Mouse (Mus musculus) macrophage (primary cell): ENCODE data around the gene Gm37240. TPM values are rescaled to one million over a fixed set of nuclear protein-coding genes. Genes with fewer than 3 reads are reported as not detected.

Experiments used
- H3K27ac ChIP-seq: fragments of 350-480 bp; formaldehyde crosslinking; 2 replicates; pipeline ENCODE4 v1.9.0; 2021
- H3K36me3 ChIP-seq: fragments of 350-480 bp; formaldehyde crosslinking; 2 replicates; pipeline ENCODE4 v1.9.0; 2021; ENCODE audit errors: inconsistent target
- H3K4me3 ChIP-seq: fragments of 350-480 bp; formaldehyde crosslinking; 2 replicates; pipeline ENCODE4 v1.9.0; 2021; ENCODE audit errors: inconsistent target
- H3K79me2 ChIP-seq: fragments of 350-480 bp; formaldehyde crosslinking; 2 replicates; pipeline ENCODE4 v1.9.0; 2021; ENCODE audit errors: inconsistent target
- WGBS: methylation state at CpG from one replicate; pipeline ENCODE4 v1.1.7; 2026; ENCODE audit warnings: inconsistent platforms; ENCODE audit not compliant: missing documents; 5-methylcytosine and 5-hydroxymethylcytosine counted together
- polyA plus RNA-seq: library from polyadenylated mRNA; stranded (reverse); fragments of 250-400 nt; gene quantifications from 3 replicates; pipeline ENCODE4 v1.2.4, GENCODE M21; 2018; ENCODE audit warnings: inconsistent platforms

Gm37240 gene
- polyA plus RNA-seq, 1 experiment from 2014 or later = not detected

GRCm38 (mm10) chr3:85649176-85649575 is 238.1 kb downstream of the Gm37240 start:
- no peak overlapping the region for H3K4me3 ChIP-seq
- no peak overlapping the region for H3K27ac ChIP-seq
- H3K36me3 ChIP-seq = no peaks in the 10 kb centered on the region; the same call in 1 of the 2 replicates
- no peaks in the 10 kb centered on the region for H3K79me2 ChIP-seq
- 100% methylated on average over 4 of the region's 4 CpGs for WGBS

GRCm38 (mm10) chr3:85645517-85646004 is 241.8 kb downstream of the Gm37240 start:
- no peak overlapping the region for H3K27ac ChIP-seq
- no peak overlapping the region for H3K4me3 ChIP-seq
- WGBS = 95% methylated on average over 6 of the region's 7 CpGs
- H3K79me2 ChIP-seq = no peaks in the 10 kb centered on the region
- no peaks in the 10 kb centered on the region for H3K36me3 ChIP-seq

DNA sequence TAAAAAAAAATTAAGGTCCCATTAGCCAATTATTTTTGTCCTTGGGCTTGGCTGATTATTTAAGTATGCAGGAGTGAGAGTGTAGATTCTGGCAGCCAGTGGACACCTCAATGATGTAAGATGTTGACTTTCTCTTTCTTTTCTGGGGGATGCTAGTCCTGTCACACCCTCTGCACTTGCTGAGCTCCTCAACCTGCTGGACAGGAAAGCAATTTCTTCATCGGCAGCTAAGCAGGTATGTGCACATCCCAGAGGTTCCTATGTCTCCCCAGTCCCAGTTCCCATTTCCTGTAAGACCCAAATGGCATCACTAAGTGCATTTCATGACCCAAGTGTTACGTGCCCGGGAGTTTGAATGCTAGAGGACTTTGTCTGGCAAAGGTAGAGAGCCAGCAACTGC is 242.5 kb downstream of the Gm37240 start:
- Histone ChIP-seq H3K36me3 (no peaks in the 10 kb centered on the region), H3K27ac (no peak overlapping the region), H3K79me2 (no peaks in the 10 kb centered on the region), H3K4me3 (no peak overlapping the region)
- 90% methylated on average over 2 of the region's 3 CpGs for WGBS

DNA sequence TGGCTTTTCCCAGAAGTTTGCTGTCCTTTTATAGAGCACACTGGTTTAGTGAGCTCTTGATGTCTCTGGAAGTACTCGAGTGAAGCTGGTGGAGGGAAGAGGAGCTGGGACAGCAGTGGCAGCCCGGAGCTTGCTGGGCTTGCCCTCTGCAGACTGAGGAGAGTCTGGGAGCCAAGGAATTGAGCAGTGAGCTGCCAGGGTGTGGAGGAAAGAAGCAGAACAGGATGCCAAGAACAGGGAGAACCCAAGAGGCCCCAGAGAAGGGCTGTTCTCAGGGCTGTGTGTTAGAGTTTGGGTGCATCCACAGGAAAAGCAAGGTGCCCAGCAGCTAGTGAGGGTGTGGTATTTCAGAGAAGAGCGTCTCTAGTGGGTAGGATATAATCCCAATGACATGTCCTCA is 245.6 kb downstream of the Gm37240 start:
- Histone ChIP-seq H3K27ac (no peak overlapping the region), H3K36me3 (no peaks in the 10 kb centered on the region; the same call in 1 of the 2 replicates), H3K4me3 (no peak overlapping the region), H3K79me2 (no peaks in the 10 kb centered on the region)
- WGBS = 82% methylated on average over 3 of the region's 3 CpGs

DNA sequence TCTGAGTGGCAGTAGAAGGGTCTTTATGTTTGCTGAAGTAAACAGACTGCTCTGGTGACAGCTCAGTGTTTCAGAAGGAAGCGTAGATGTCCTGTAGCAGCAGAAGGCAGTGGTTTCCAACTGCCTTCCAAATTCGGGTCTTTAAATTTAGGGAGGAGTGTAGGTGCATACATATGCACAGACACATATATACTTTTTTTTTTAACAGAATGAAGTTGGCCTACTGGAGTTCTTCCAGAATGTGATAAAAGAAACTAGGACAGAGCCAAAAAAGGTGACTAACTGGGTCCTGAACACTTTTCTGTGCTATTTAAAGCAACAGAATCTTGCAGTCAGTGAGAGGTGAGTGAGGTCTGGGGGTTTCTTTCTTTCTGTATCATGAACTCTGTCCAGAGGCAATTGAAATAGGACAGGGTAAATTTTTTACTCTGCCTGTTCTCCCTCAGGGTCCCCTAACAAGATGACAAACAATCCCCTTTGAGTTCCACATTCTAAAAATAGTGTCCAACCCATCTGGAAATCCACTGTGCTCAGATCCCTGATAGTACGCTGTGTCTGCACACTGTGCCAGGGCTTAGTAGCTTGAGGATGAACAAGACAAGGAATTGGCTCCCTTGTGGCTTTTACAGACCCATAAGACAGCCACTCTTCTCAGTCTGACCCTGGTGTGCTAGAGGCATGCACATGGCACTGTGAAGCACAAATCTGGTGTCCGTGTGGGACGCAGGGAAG is 250.4 kb downstream of the Gm37240 start:
- H3K36me3 ChIP-seq = no peaks in the 10 kb centered on the region; the same call in 1 of the 2 replicates

DNA sequence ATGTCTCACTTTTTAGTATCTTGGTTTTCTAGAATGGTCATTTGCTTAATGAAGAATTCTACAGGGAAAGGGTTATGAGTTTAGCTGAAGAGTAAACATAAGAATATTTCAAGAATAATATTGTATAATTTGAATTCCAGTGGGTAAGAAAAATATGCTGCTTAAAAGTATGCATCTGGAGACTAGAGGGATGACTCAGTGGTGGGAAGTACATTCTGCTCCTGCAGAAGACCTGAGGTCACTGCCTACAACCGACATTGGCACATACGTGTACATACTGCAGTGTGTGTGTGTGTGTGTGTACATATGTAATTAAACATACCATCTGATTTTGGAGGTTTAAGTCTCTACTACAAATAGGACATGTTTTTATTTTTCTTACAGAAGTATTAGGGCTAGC is 251.7 kb downstream of the Gm37240 start:
- no peaks in the 10 kb centered on the region; the same call in 1 of the 2 replicates for H3K36me3 ChIP-seq
- WGBS = 80% methylated on average over 1 of the region's 2 CpGs

More for the DNA sequence above, 250.4 kb downstream of the Gm37240 start:
- no peak overlapping the region for H3K27ac ChIP-seq
- WGBS = 98% methylated on average over 5 of the region's 5 CpGs
- H3K79me2 ChIP-seq = no peaks in the 10 kb centered on the region
- no peak overlapping the region for H3K4me3 ChIP-seq

GRCm38 (mm10) chr3:85635126-85635419 is 252.2 kb downstream of the Gm37240 start:
- no peaks in the 10 kb centered on the region for H3K79me2 ChIP-seq
- no peaks in the 10 kb centered on the region; the same call in 1 of the 2 replicates for H3K36me3 ChIP-seq
- H3K27ac ChIP-seq = no peak overlapping the region
- H3K4me3 ChIP-seq = no peak overlapping the region
- 70% methylated on average over 2 of the region's 2 CpGs for WGBS

More for the DNA sequence above, 251.7 kb downstream of the Gm37240 start:
- no peak overlapping the region for H3K27ac ChIP-seq
- no peaks in the 10 kb centered on the region for H3K79me2 ChIP-seq
- H3K4me3 ChIP-seq = no peak overlapping the region

DNA sequence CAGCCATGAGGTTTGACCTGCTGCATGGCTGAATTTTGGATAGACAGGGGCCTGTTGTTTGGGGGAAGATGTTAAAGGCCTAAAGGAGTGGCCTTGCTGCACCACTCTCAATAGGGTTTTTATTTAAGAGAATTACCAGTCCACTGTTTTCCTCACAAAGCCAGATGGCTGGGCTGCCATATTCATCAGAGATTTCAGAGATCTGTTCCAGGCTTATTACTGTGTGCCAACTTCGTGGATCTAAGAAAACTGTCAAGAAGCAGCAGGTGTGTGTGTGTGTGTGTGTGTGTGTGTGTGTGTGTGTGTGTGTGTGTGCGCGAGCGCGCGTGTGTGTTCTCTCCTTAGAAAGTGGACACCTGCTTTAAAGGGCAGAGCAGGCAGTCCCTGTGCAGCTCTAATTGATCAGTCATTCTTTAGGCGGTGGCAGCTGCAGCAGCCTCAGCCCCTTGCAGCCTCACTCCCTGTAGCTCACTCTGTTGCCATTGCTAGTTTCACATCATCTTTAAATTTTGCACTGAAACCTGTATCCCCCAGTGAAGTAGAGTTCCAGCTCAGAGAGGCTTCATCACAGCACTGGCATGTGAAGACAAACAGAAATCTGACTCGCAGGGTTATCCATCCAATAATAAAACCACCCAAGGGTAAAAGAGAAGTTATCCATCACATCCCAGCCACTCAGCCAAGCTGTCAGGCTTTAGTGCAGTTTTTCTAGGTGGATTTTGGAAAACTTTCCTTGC is 252.8 kb downstream of the Gm37240 start:
- WGBS = 90% methylated on average over 3 of the region's 8 CpGs
- H3K27ac ChIP-seq = no peak overlapping the region
- no peaks in the 10 kb centered on the region for H3K79me2 ChIP-seq
- H3K36me3 ChIP-seq = no peaks in the 10 kb centered on the region; the same call in 1 of the 2 replicates
- no peak overlapping the region for H3K4me3 ChIP-seq

DNA sequence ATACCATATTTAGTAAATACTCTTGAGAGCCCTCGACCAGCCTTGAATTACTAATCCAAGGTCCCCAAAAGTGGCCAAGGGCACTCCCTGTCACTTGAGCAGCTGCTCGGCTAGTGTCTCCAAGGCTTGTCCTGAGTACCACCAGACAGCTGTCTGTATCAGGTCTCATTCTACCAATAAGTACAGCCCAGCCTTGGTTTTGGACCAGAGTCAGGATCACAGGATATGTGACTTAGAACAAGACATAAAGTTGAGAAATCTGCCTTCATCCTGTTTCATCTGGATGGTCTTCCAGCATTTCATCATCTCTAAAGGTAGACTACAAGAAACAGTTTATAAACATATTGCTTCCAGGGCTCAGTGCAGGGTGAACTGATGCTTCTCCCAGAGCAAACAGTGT is 253.6 kb downstream of the Gm37240 start:
- WGBS = 97% methylated on average over 2 of the region's 2 CpGs
- Histone ChIP-seq H3K27ac (no peak overlapping the region), H3K36me3 (no peaks in the 10 kb centered on the region; the same call in 1 of the 2 replicates), H3K79me2 (no peaks in the 10 kb centered on the region), H3K4me3 (no peak overlapping the region)

GRCm38 (mm10) chr3:85629895-85630510 is 257.3 kb downstream of the Gm37240 start:
- Histone ChIP-seq H3K27ac (no peak overlapping the region), H3K36me3 (no peaks in the 10 kb centered on the region), H3K79me2 (no peaks in the 10 kb centered on the region), H3K4me3 (no peak overlapping the region)
- 97% methylated on average over 4 of the region's 4 CpGs for WGBS

DNA sequence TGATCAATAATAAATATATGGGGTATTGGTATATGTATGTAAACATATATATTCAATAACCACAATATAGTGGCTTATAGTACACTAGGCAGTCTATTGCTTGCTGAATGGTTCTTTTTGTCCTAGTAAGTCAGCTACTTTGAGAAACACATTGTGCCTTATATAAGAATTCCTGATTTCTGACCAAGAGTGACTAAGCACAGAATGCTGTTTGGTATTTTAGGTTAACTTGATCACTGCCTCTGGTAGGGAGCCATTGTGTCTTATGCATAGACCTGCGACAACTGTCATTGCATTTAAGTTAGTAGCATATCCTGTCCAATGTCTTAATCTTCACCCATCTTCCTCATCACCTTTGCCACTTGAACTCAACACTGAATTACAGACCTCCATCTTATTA is 267.6 kb downstream of the Gm37240 start:
- Histone ChIP-seq H3K79me2 (no peaks in the 10 kb centered on the region), H3K36me3 (peaks cover 24% of the 10 kb centered on the region; the same call in 1 of the 2 replicates), H3K4me3 (no peak overlapping the region), H3K27ac (no peak overlapping the region)
- 90% methylated on average over 1 of the region's 1 CpGs for WGBS

- Histone ChIP-seq H3K27ac (no peak overlapping the region), H3K79me2 (no peaks in the 10 kb centered on the region), H3K36me3 (peaks cover 24% of the 10 kb centered on the region; the same call in 1 of the 2 replicates), H3K4me3 (no peak overlapping the region)
- WGBS = 86% methylated on average over 5 of the region's 5 CpGs
Observed at GRCm38 (mm10) chr3:85619345-85619744, 268.0 kb downstream of the Gm37240 start.

GRCm38 (mm10) chr3:85618885-85619284 is 268.4 kb downstream of the Gm37240 start:
- WGBS = 97% methylated on average over 6 of the region's 6 CpGs
- Histone ChIP-seq H3K79me2 (no peaks in the 10 kb centered on the region), H3K4me3 (no peak overlapping the region), H3K27ac (no peak overlapping the region), H3K36me3 (peaks cover 24% of the 10 kb centered on the region; the same call in 1 of the 2 replicates)

DNA sequence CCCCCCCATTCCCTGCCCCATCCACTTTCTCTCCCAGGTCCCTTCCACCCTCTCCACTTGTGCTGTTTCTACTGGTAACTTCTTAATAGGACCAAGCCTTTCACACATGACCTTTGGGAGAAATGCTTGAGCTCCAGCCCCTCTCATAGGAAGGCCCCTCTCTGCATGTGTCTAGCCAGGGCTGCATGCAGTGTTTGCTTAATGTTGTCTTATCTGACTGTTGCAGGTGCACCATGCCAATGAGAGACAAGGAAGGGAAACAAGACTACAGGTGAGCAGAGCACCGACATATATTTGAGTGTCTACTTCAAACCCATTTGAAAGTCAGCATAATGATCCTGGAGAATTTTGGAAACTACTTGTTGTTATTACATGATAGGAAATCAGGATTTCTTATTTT is 270.9 kb downstream of the Gm37240 start:
- 100% methylated on average over 1 of the region's 1 CpGs for WGBS
- Histone ChIP-seq H3K79me2 (no peaks in the 10 kb centered on the region), H3K36me3 (peaks cover 18% of the 10 kb centered on the region; the same call in 1 of the 2 replicates), H3K27ac (no peak overlapping the region), H3K4me3 (no peak overlapping the region)

DNA sequence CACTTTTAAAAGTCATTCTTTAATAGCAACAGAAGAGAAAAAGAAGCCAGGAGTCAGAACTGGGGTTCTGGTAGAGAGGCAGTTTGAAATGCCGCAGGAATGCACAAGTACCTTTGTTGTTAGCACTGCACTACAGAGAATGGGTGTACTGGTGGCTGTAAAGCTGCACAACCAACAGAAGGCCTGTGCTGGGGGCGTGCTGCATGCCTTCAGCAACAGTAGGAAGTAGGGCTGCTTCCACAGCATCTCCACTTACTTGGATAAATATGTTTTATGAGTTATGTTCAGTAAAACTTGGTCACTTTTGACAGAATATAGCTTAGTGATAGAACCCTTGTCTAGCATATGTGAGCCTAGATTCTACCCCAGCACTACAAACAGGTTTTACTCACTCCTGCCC is 279.6 kb downstream of the Gm37240 start:
- Histone ChIP-seq H3K27ac (no peak overlapping the region), H3K36me3 (no peaks in the 10 kb centered on the region), H3K79me2 (no peaks in the 10 kb centered on the region), H3K4me3 (no peak overlapping the region)
- WGBS = 100% methylated on average over 2 of the region's 2 CpGs
